Mouse (Mus musculus) hindbrain, embryonic 11.5 days (tissue): ENCODE measurements around the gene Sema6d. TPM values are rescaled to one million over a fixed set of nuclear protein-coding genes. Genes with fewer than 3 reads are reported as not detected.
A peak's percentile ranks its signal among the peaks of the same experiment; 100 is the strongest.

Experiments used
- ATAC-seq: fragments of 200-750 bp; cut with Nextera tagmentation; 2 replicates; pipeline ENCODE4 v1.8.0; 2017; ENCODE audit warnings: mild to moderate bottlenecking, moderate TSS enrichment, moderate library complexity; ENCODE audit not compliant: low FRiP score
- DNase-seq: peaks from one replicate; pipeline ENCODE4 v3.0.0-alpha.2; 2015; ENCODE audit warnings: low spot score
- H3K27ac ChIP-seq: fragments of 300-500 bp; sonication (generic); 2 replicates; pipeline ENCODE4 v1.5.1; 2014; ENCODE audit warnings: mild to moderate bottlenecking, low read depth, low read length
- H3K27me3 ChIP-seq: fragments of 300-500 bp; sonication (generic); 2 replicates; pipeline ENCODE4 v1.6.1; 2014; ENCODE audit warnings: mild to moderate bottlenecking, low read length, moderate library complexity, mixed read lengths; ENCODE audit not compliant: control insufficient read depth, insufficient read depth
- H3K36me3 ChIP-seq: fragments of 300-500 bp; sonication (generic); 2 replicates; pipeline ENCODE4 v1.6.1; 2014; ENCODE audit warnings: mild to moderate bottlenecking, low read length, moderate library complexity, mixed read lengths; ENCODE audit not compliant: control insufficient read depth, insufficient read depth
- H3K4me1 ChIP-seq: fragments of 300-500 bp; sonication (generic); replicated peaks from 2 replicates; pipeline ENCODE4 v1.6.1; 2014; ENCODE audit warnings: low read length, mixed read lengths; ENCODE audit not compliant: control insufficient read depth, insufficient read depth
- H3K4me2 ChIP-seq: fragments of 300-500 bp; sonication (generic); replicated peaks from 2 replicates; pipeline ENCODE4 v1.6.1; 2014; ENCODE audit warnings: mild to moderate bottlenecking, low read depth, low read length
- H3K4me3 ChIP-seq: fragments of 300-500 bp; sonication (generic); 2 replicates; pipeline ENCODE4 v1.5.1; 2014; ENCODE audit warnings: low read depth, low read length
- H3K9ac ChIP-seq: fragments of 300-500 bp; sonication (generic); 2 replicates; pipeline ENCODE4 v1.6.1; 2014; ENCODE audit warnings: low read depth, low read length
- H3K9me3 ChIP-seq: fragments of 300-500 bp; sonication (generic); 2 replicates; pipeline ENCODE4 v1.6.1; 2016; ENCODE audit warnings: low read length; ENCODE audit not compliant: control insufficient read depth
- WGBS: fragments of 180-500 bp; shearing (Covaris S2); extraction: QIAGEN DNeasy Blood & Tissue Kit; methylation state at CpG from one replicate; pipeline ENCODE4 v1.1.7; 2014; 5-methylcytosine and 5-hydroxymethylcytosine counted together
- polyA plus RNA-seq: library from polyadenylated mRNA; unstranded; fragments of >200 nt; fragmentation: Nextera tagmentation; extraction: Ambion mirVana; gene quantifications from 2 replicates; pipeline ENCODE4 v1.2.1, GENCODE M21; 2014

The Sema6d gene
- polyA plus RNA-seq, 1 experiment from 2014 or later, result 26.2 TPM

- H3K9me3 ChIP-seq, result no peaks in the 10 kb centered on the region
- H3K9ac ChIP-seq, result no peak overlapping the region
- ATAC-seq (no peak), DNase-seq (no peak)
- H3K4me2 ChIP-seq, result no peak overlapping the region
- H3K36me3 ChIP-seq, result no peaks in the 10 kb centered on the region
- no peaks in the 10 kb centered on the region for H3K27me3 ChIP-seq
- no peak overlapping the region for H3K4me3 ChIP-seq
- H3K27ac ChIP-seq, result no peak overlapping the region
- no peaks in the 10 kb centered on the region for H3K4me1 ChIP-seq
- WGBS, result 78% methylated on average over 3 of the region's 3 CpGs
Measured at GRCm38 (mm10) chr2:124141510-124142044, 51.8 kb downstream of the Sema6d start.

GRCm38 (mm10) chr2:124145528-124145927, 55.8 kb downstream of the Sema6d start:
- Histone ChIP-seq H3K27ac (no peak overlapping the region), H3K4me3 (no peak overlapping the region), H3K9ac (no peak overlapping the region), H3K36me3 (no peaks in the 10 kb centered on the region), H3K27me3 (no peaks in the 10 kb centered on the region), H3K9me3 (no peaks in the 10 kb centered on the region), H3K4me1 (no peaks in the 10 kb centered on the region), H3K4me2 (no peak overlapping the region)
- 5% methylated on average over 1 of the region's 1 CpGs for WGBS
- peak; percentile 19 for DNase-seq
- ATAC-seq, result peak; percentile 91

- Histone ChIP-seq H3K4me3 (no peak overlapping the region), H3K4me1 (no peaks in the 10 kb centered on the region), H3K9me3 (no peaks in the 10 kb centered on the region), H3K27me3 (no peaks in the 10 kb centered on the region), H3K27ac (no peak overlapping the region), H3K4me2 (no peak overlapping the region), H3K36me3 (no peaks in the 10 kb centered on the region), H3K9ac (no peak overlapping the region)
- no peak for DNase-seq
- ATAC-seq, result no peak
- 57% methylated on average over 1 of the region's 1 CpGs for WGBS
Measured at GRCm38 (mm10) chr2:124158158-124158557, 68.4 kb downstream of the Sema6d start.

GRCm38 (mm10) chr2:124162001-124162599, 72.3 kb downstream of the Sema6d start:
- H3K9ac ChIP-seq, result no peak overlapping the region
- ATAC-seq (peak; percentile 66; the same call in 1 of the 2 replicates), DNase-seq (peak; percentile 28)
- no peak overlapping the region for H3K4me2 ChIP-seq
- H3K27me3 ChIP-seq, result no peaks in the 10 kb centered on the region
- no peak overlapping the region for H3K27ac ChIP-seq
- no peaks in the 10 kb centered on the region for H3K4me1 ChIP-seq
- H3K4me3 ChIP-seq, result no peak overlapping the region
- 50% methylated on average over 7 of the region's 7 CpGs for WGBS
- no peaks in the 10 kb centered on the region for H3K9me3 ChIP-seq
- no peaks in the 10 kb centered on the region for H3K36me3 ChIP-seq

- H3K9me3 ChIP-seq, result no peaks in the 10 kb centered on the region
- H3K4me1 ChIP-seq, result no peaks in the 10 kb centered on the region
- no peak overlapping the region for H3K4me2 ChIP-seq
- DNase-seq (no peak), ATAC-seq (no peak)
- H3K4me3 ChIP-seq, result no peak overlapping the region
- no peak overlapping the region for H3K9ac ChIP-seq
- WGBS, result 100% methylated on average over 1 of the region's 1 CpGs
- H3K36me3 ChIP-seq, result no peaks in the 10 kb centered on the region
- H3K27me3 ChIP-seq, result no peaks in the 10 kb centered on the region
- no peak overlapping the region for H3K27ac ChIP-seq
Measured at GRCm38 (mm10) chr2:124168411-124168810, 78.6 kb downstream of the Sema6d start.

- no peak overlapping the region for H3K4me3 ChIP-seq
- 68% methylated on average over 3 of the region's 3 CpGs for WGBS
- no peaks in the 10 kb centered on the region for H3K4me1 ChIP-seq
- H3K4me2 ChIP-seq, result no peak overlapping the region
- no peaks in the 10 kb centered on the region for H3K27me3 ChIP-seq
- H3K9ac ChIP-seq, result no peak overlapping the region
- ATAC-seq (no peak), DNase-seq (no peak)
- no peak overlapping the region for H3K27ac ChIP-seq
- no peaks in the 10 kb centered on the region for H3K9me3 ChIP-seq
- no peaks in the 10 kb centered on the region for H3K36me3 ChIP-seq
Measured at GRCm38 (mm10) chr2:124171718-124172117, 81.9 kb downstream of the Sema6d start.

- H3K4me3 ChIP-seq, result no peak overlapping the region
- ATAC-seq, result no peak
- no peak overlapping the region for H3K9ac ChIP-seq
- no peaks in the 10 kb centered on the region for H3K36me3 ChIP-seq
- no peak overlapping the region for H3K4me2 ChIP-seq
- WGBS, result 52% methylated on average over 1 of the region's 1 CpGs
- no peaks in the 10 kb centered on the region for H3K4me1 ChIP-seq
- H3K9me3 ChIP-seq, result no peaks in the 10 kb centered on the region
- H3K27ac ChIP-seq, result no peak overlapping the region
- H3K27me3 ChIP-seq, result no peaks in the 10 kb centered on the region
- DNase-seq, result no peak
Measured at GRCm38 (mm10) chr2:124176265-124176664, 86.5 kb downstream of the Sema6d start.

- no peak overlapping the region for H3K4me3 ChIP-seq
- no peaks in the 10 kb centered on the region for H3K36me3 ChIP-seq
- H3K9me3 ChIP-seq, result no peaks in the 10 kb centered on the region
- DNase-seq, result no peak
- no peak overlapping the region for H3K27ac ChIP-seq
- H3K9ac ChIP-seq, result no peak overlapping the region
- no peak for ATAC-seq
- WGBS, result 65% methylated on average over 4 of the region's 4 CpGs
- no peaks in the 10 kb centered on the region for H3K27me3 ChIP-seq
- H3K4me2 ChIP-seq, result no peak overlapping the region
- H3K4me1 ChIP-seq, result no peaks in the 10 kb centered on the region
Measured at GRCm38 (mm10) chr2:124176711-124177169, 87.0 kb downstream of the Sema6d start.

GRCm38 (mm10) chr2:124189271-124189670, 99.5 kb downstream of the Sema6d start:
- Histone ChIP-seq H3K4me1 (no peaks in the 10 kb centered on the region), H3K36me3 (no peaks in the 10 kb centered on the region), H3K4me3 (no peak overlapping the region), H3K27me3 (no peaks in the 10 kb centered on the region), H3K9ac (no peak overlapping the region), H3K27ac (no peak overlapping the region), H3K4me2 (no peak overlapping the region), H3K9me3 (no peaks in the 10 kb centered on the region)
- WGBS, result 90% methylated on average over 2 of the region's 2 CpGs
- ATAC-seq (no peak), DNase-seq (no peak)
